Mouse (Mus musculus) kidney, embryonic 16.5 days (tissue): ENCODE results near the gene Pom121l2. TPM values are rescaled to one million over a fixed set of nuclear protein-coding genes. Genes with fewer than 3 reads are reported as not detected.

Experiments used
- microRNA-seq: library from miRNA; unstranded; fragments of <30 nt; microRNA quantifications from one replicate; pipeline ENCODE4, GENCODE M21; 2016
- polyA plus RNA-seq: library from polyadenylated mRNA; unstranded; fragments of >200 nt; fragmentation: Nextera tagmentation; extraction: Ambion mirVana; gene quantifications from 2 replicates; pipeline ENCODE4 v1.2.1, GENCODE M21; 2015

Pom121l2 gene
- polyA plus RNA-seq, 1 experiment from 2014 or later: 0.15 TPM

Small RNA genes within 50 kb of the gene (microRNA-seq; reads per million reads assigned to microRNA genes)
- gene Gm44390: not detected

Other genes starting within 250 kb of the Pom121l2 start
- gene Hist1h4j, start 246.1 kb upstream of the Pom121l2 start, polyA plus RNA-seq: 1.4 and 1.6 TPM in 2 replicates
- 4.3 and 5.9 TPM in 2 replicates for gene Hist1h4k, start 230.7 kb upstream of the Pom121l2 start, polyA plus RNA-seq
- 24.4 and 25.9 TPM in 2 replicates for gene Hist1h2ak, start 227.4 kb upstream of the Pom121l2 start, polyA plus RNA-seq
- gene Hist1h2bn, start 227.1 kb upstream of the Pom121l2 start, polyA plus RNA-seq: 2.2 and 3.1 TPM in 2 replicates
- 17.4 and 17.8 TPM in 2 replicates for gene Hist1h1b, start 200.6 kb upstream of the Pom121l2 start, polyA plus RNA-seq
- gene Hist1h3i, start 197.8 kb upstream of the Pom121l2 start, polyA plus RNA-seq: 98.9 and 117 TPM in 2 replicates
- gene Hist1h2an, start 194.0 kb upstream of the Pom121l2 start, polyA plus RNA-seq: 3.4 and 6.0 TPM in 2 replicates
- 2.0 and 2.2 TPM in 2 replicates for gene Hist1h2bp, start 193.7 kb upstream of the Pom121l2 start, polyA plus RNA-seq
- gene Hist1h2bq, start 171.0 kb upstream of the Pom121l2 start, polyA plus RNA-seq: 22.0 and 25.6 TPM in 2 replicates
- 2.1 TPM in 1 of 2 replicates, not detected in the other for gene Hist1h2ao, start 170.7 kb upstream of the Pom121l2 start, polyA plus RNA-seq
- not detected in 2 replicates for gene Hist1h4m, start 169.4 kb upstream of the Pom121l2 start, polyA plus RNA-seq
- gene Hist1h4n, start 149.0 kb upstream of the Pom121l2 start, polyA plus RNA-seq: 13.6 and 14.5 TPM in 2 replicates
- 2,785 and 3,191 TPM in 2 replicates for gene Hist1h2ap, start 147.7 kb upstream of the Pom121l2 start, polyA plus RNA-seq
- 22.6 and 26.0 TPM in 2 replicates for gene Hist1h2br, start 147.5 kb upstream of the Pom121l2 start, polyA plus RNA-seq
- 11.6 and 13.7 TPM in 2 replicates for gene Zfp184, start 36.1 kb upstream of the Pom121l2 start, polyA plus RNA-seq
- gene Prss16, start 28.5 kb downstream of the Pom121l2 start, polyA plus RNA-seq: 0.32 and 0.97 TPM in 2 replicates
- gene Hist1h2ah, start 54.4 kb downstream of the Pom121l2 start, polyA plus RNA-seq: 7.8 and 9.2 TPM in 2 replicates
- 3.8 and 8.2 TPM in 2 replicates for gene Hist1h2bk, start 54.7 kb downstream of the Pom121l2 start, polyA plus RNA-seq
- 29.5 and 30.5 TPM in 2 replicates for gene Hist1h4i, start 60.2 kb downstream of the Pom121l2 start, polyA plus RNA-seq
- 49.8 and 53.1 TPM in 2 replicates for gene Hist1h2ag, start 61.8 kb downstream of the Pom121l2 start, polyA plus RNA-seq
- 20.2 and 21.5 TPM in 2 replicates for gene Hist1h2bj, start 62.0 kb downstream of the Pom121l2 start, polyA plus RNA-seq
- not detected in 2 replicates for gene Vmn1r188, start 103.2 kb downstream of the Pom121l2 start, polyA plus RNA-seq
- not detected in 2 replicates for gene Vmn1r189, start 124.6 kb downstream of the Pom121l2 start, polyA plus RNA-seq
- gene Vmn1r191, start 202.8 kb downstream of the Pom121l2 start, polyA plus RNA-seq: not detected in 2 replicates
- gene Vmn1r192, start 209.9 kb downstream of the Pom121l2 start, polyA plus RNA-seq: not detected in 2 replicates
- not detected in 2 replicates for gene Vmn1r193, start 242.0 kb downstream of the Pom121l2 start, polyA plus RNA-seq